Mouse (Mus musculus) thymus, postnatal 0 days (tissue): ENCODE measurements around the gene Hsdl2. TPM values are rescaled to one million over a fixed set of nuclear protein-coding genes. Genes with fewer than 3 reads are reported as not detected.
A peak's percentile ranks its signal among the peaks of the same experiment; 100 is the strongest.

Experiments
- DNase-seq: peaks from one replicate; pipeline ENCODE4 v3.0.0-alpha.2; 2015; ENCODE audit warnings: low spot score
- polyA plus RNA-seq: library from polyadenylated mRNA; unstranded; fragments of >200 nt; fragmentation: Nextera tagmentation; extraction: Ambion mirVana; gene quantifications from 2 replicates; pipeline ENCODE4 v1.2.1, GENCODE M21; 2015

Hsdl2 gene
- polyA plus RNA-seq, 1 experiment from 2014 or later: 60.0 TPM

- DNase-seq: peak; percentile 88
These were observed 44.9 kb downstream of the Hsdl2 start, which contains the start of gene E130308A19Rik for GRCm38 (mm10) chr4:59625998-59626910. Gene E130308A19Rik (plus strand): TSS chr4:59626211.

- no peak for DNase-seq
These were observed 46.9 kb downstream of the Hsdl2 start for GRCm38 (mm10) chr4:59628255-59628654.

- no peak for DNase-seq
These were observed 47.9 kb downstream of the Hsdl2 start for GRCm38 (mm10) chr4:59629076-59629874.

- no peak for DNase-seq
These were observed 48.8 kb downstream of the Hsdl2 start for GRCm38 (mm10) chr4:59630122-59630521.

GRCm38 (mm10) chr4:59634532-59634931 lies 53.2 kb downstream of the Hsdl2 start:
- DNase-seq: no peak

GRCm38 (mm10) chr4:59639163-59639562 lies 57.8 kb downstream of the Hsdl2 start:
- DNase-seq: no peak

- DNase-seq: no peak
These were observed 59.4 kb downstream of the Hsdl2 start for GRCm38 (mm10) chr4:59640720-59641119.

- DNase-seq: no peak
These were observed 60.7 kb downstream of the Hsdl2 start for GRCm38 (mm10) chr4:59642039-59642438.

- no peak for DNase-seq
These were observed 61.3 kb downstream of the Hsdl2 start for GRCm38 (mm10) chr4:59642657-59643056.

GRCm38 (mm10) chr4:59644431-59644830 lies 63.1 kb downstream of the Hsdl2 start:
- DNase-seq: no peak

- DNase-seq: no peak
These were observed 63.6 kb downstream of the Hsdl2 start for GRCm38 (mm10) chr4:59644992-59645391.

- no peak for DNase-seq
These were observed 64.2 kb downstream of the Hsdl2 start for GRCm38 (mm10) chr4:59645610-59646009.

GRCm38 (mm10) chr4:59646020-59646696 lies 64.8 kb downstream of the Hsdl2 start:
- no peak for DNase-seq

GRCm38 (mm10) chr4:59649119-59649518 lies 67.8 kb downstream of the Hsdl2 start:
- DNase-seq: no peak

- no peak for DNase-seq
These were observed 70.9 kb downstream of the Hsdl2 start for GRCm38 (mm10) chr4:59652166-59652681.

GRCm38 (mm10) chr4:59656061-59656642 lies 74.8 kb downstream of the Hsdl2 start:
- no peak for DNase-seq

GRCm38 (mm10) chr4:59662163-59662562 lies 80.8 kb downstream of the Hsdl2 start:
- DNase-seq: no peak

- DNase-seq: no peak
These were observed 82.1 kb downstream of the Hsdl2 start for GRCm38 (mm10) chr4:59663451-59663850.

- no peak for DNase-seq
These were observed 85.4 kb downstream of the Hsdl2 start for GRCm38 (mm10) chr4:59666550-59667317.

GRCm38 (mm10) chr4:59668050-59668449 lies 86.7 kb downstream of the Hsdl2 start:
- DNase-seq: no peak
